Mouse (Mus musculus) frontal cortex, postnatal 10 days (tissue): Measurements from ENCODE around the gene Gkn2.

Experiments
- DNase-seq, 2 experiments: peaks; one replicate each; pipeline ENCODE4 v3.0.0; 2022; ENCODE audit warnings: low spot score in 2 of 2, mixed read lengths in 1 of 2

Gkn2 gene

GRCm38 (mm10) chr6:87373057-87373456, at the start of gene Gkn2:
TSS of gene Gkn2 (plus strand) at chr6:87373357.
- no peak for DNase-seq

- no peak for DNase-seq
These were observed 49.8 kb upstream of the Gkn2 start for GRCm38 (mm10) chr6:87323381-87323780.

GRCm38 (mm10) chr6:87326932-87327331, 46.2 kb upstream of the Gkn2 start:
- no peak for DNase-seq

GRCm38 (mm10) chr6:87328265-87329173, 44.6 kb upstream of the Gkn2 start:
- DNase-seq = no peak

GRCm38 (mm10) chr6:87332380-87332779, 40.8 kb upstream of the Gkn2 start:
- no peak for DNase-seq

- peak; percentile 35 to 38 for DNase-seq
These were observed 38.6 kb upstream of the Gkn2 start for GRCm38 (mm10) chr6:87334361-87335090.

- DNase-seq = peak; percentile 23 to 49
These were observed 37.8 kb upstream of the Gkn2 start, which contains the start of gene Antxr1 for GRCm38 (mm10) chr6:87335091-87335934. TSS of gene Antxr1 (minus strand) at chr6:87335821.

- no peak for DNase-seq
These were observed 37.2 kb upstream of the Gkn2 start for GRCm38 (mm10) chr6:87335935-87336295.

- no peak for DNase-seq
These were observed 22.3 kb upstream of the Gkn2 start, which contains the start of gene Gkn1 for GRCm38 (mm10) chr6:87350829-87351228. TSS of gene Gkn1 (minus strand) at chr6:87350942.

- DNase-seq = no peak
These were observed 18.7 kb upstream of the Gkn2 start for GRCm38 (mm10) chr6:87354441-87354840.

- no peak for DNase-seq
These were observed 3.9 kb upstream of the Gkn2 start for GRCm38 (mm10) chr6:87369223-87369622.

GRCm38 (mm10) chr6:87383926-87384691, 11.0 kb downstream of the Gkn2 start:
- peak in 1 of 2 experiments; percentile 33 for DNase-seq

- peak in 1 of 2 experiments; percentile 27 for DNase-seq
These were observed 11.6 kb downstream of the Gkn2 start for GRCm38 (mm10) chr6:87384761-87385160.

GRCm38 (mm10) chr6:87386203-87386602, 13.0 kb downstream of the Gkn2 start:
- DNase-seq = peak; percentile 34 to 64

GRCm38 (mm10) chr6:87386681-87387080, 13.5 kb downstream of the Gkn2 start:
- DNase-seq = no peak

- DNase-seq = no peak
These were observed 15.7 kb downstream of the Gkn2 start, which contains the start of gene Gkn3 for GRCm38 (mm10) chr6:87388877-87389276. TSS of gene Gkn3 (minus strand) at chr6:87388935.

GRCm38 (mm10) chr6:87389455-87389989, 16.4 kb downstream of the Gkn2 start:
- no peak for DNase-seq

- DNase-seq = no peak
These were observed 20.5 kb downstream of the Gkn2 start for GRCm38 (mm10) chr6:87393466-87394205.

GRCm38 (mm10) chr6:87394783-87395182, 21.6 kb downstream of the Gkn2 start:
- DNase-seq = no peak

GRCm38 (mm10) chr6:87399137-87399536, 26.0 kb downstream of the Gkn2 start:
- peak in 1 of 2 experiments; percentile 70 for DNase-seq
